Mouse (Mus musculus) hindbrain, embryonic 10.5 days (tissue): Measurements from ENCODE around the gene Poc1a. TPM values are rescaled to one million over a fixed set of nuclear protein-coding genes. Genes with fewer than 3 reads are reported as not detected.

ENCODE experiments used
- DNase-seq: peaks from one replicate; pipeline ENCODE4 v3.0.0-alpha.2; 2017; ENCODE audit warnings: low spot score
- H3K27ac ChIP-seq: fragments of 300-500 bp; sonication (generic); 2 replicates; pipeline ENCODE4 v1.5.1; 2016; ENCODE audit warnings: mild to moderate bottlenecking, moderate library complexity
- H3K27me3 ChIP-seq: fragments of 300-500 bp; sonication (generic); 2 replicates; pipeline ENCODE4 v1.6.1; 2016; ENCODE audit warnings: mild to moderate bottlenecking; ENCODE audit not compliant: poor library complexity, insufficient read depth, severe bottlenecking
- H3K36me3 ChIP-seq: fragments of 300-500 bp; sonication (generic); 2 replicates; pipeline ENCODE4 v1.6.1; 2016; ENCODE audit warnings: mild to moderate bottlenecking, moderate library complexity
- H3K4me1 ChIP-seq: fragments of 300-500 bp; sonication (generic); replicated peaks from 2 replicates; pipeline ENCODE4 v1.6.1; 2016; ENCODE audit warnings: mild to moderate bottlenecking
- H3K4me3 ChIP-seq: fragments of 300-500 bp; sonication (generic); 2 replicates; pipeline ENCODE4 v1.5.1; 2016; ENCODE audit warnings: mild to moderate bottlenecking, moderate library complexity
- H3K9me3 ChIP-seq: fragments of 300-500 bp; sonication (generic); 2 replicates; pipeline ENCODE4 v1.6.1; 2016; ENCODE audit warnings: mild to moderate bottlenecking, moderate library complexity
- WGBS: fragments of 180-500 bp; shearing (Covaris S2); methylation state at CpG from one replicate; pipeline ENCODE4 v1.1.7; 2016; 5-methylcytosine and 5-hydroxymethylcytosine counted together
- polyA plus RNA-seq: library from polyadenylated mRNA; unstranded; fragments of >200 nt; fragmentation: Nextera tagmentation; extraction: Ambion mirVana; gene quantifications from 2 replicates; pipeline ENCODE4 v1.2.1, GENCODE M21; 2016

Poc1a gene
- polyA plus RNA-seq, 1 experiment from 2014 or later = 36.7 TPM

- Histone ChIP-seq H3K27me3 (no peaks in the 10 kb centered on the region; the same call in 1 of the 2 replicates), H3K4me1 (peaks cover 36% of the 10 kb centered on the region), H3K27ac (peak overlapping the region; percentile 71), H3K36me3 (no peaks in the 10 kb centered on the region), H3K4me3 (no peak overlapping the region), H3K9me3 (no peaks in the 10 kb centered on the region)
- 75% methylated on average over 11 of the region's 11 CpGs for WGBS
- DNase-seq = no peak
Observed at GRCm38 (mm10) chr9:106392828-106393527, 112.1 kb downstream of the Poc1a start.

- no peak overlapping the region for H3K4me3 ChIP-seq
- no peaks in the 10 kb centered on the region for H3K36me3 ChIP-seq
- H3K27ac ChIP-seq = peak overlapping the region; percentile 71
- DNase-seq = no peak
- no peaks in the 10 kb centered on the region; the same call in 1 of the 2 replicates for H3K27me3 ChIP-seq
- H3K9me3 ChIP-seq = no peaks in the 10 kb centered on the region
- WGBS = 89% methylated on average over 8 of the region's 8 CpGs
- H3K4me1 ChIP-seq = peaks cover 36% of the 10 kb centered on the region
Observed at GRCm38 (mm10) chr9:106393548-106393947, 112.7 kb downstream of the Poc1a start.

DNA sequence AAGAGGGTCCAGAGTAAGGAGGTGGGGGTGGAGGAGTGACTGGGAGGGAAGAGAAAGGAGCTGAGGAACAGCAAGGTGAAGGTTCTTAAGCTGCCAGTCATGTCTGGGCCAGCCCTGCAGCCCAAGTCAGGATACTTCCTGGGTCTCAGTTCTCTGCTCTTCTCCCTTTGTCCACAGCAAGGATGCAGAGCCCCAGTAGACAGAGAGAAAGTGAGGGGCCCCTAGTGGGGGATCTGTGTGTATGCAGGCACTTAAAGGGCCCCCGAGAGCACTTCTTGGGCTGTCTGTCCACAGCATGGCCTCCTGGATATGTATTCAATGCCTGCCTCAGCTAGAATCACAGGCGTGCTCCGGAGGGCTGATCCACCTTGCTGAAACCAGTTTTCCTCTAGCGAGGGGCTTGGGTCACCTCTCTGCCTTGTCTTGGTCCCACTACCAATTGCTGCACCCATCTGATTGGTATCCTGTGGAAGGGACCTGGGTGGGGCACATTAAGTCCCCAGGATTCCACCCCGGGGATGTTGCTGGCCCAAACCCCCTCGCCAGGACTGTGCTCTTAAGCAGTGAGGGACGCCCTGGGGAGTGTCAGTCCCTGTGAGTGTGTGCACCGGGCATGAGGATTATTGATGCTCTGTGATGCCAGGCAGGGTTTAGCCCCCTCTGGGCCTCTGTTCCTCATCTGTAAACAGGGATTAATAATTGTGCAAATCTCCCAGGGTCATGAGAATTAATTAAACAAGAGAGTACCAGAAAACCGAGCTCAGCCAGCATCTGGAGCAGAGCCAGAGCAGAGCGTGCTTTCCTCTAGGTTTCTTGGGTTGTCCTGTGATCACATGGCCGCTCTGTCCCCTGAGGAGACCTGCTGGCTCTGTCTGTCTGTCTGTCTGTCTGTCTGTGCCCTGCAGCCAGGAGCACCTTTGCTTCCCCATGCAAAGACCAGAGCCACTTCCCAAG is 114.1 kb downstream of the Poc1a start:
- DNase-seq = peak; percentile 43
- Histone ChIP-seq H3K36me3 (no peaks in the 10 kb centered on the region), H3K4me1 (peaks cover 36% of the 10 kb centered on the region), H3K9me3 (no peaks in the 10 kb centered on the region), H3K27ac (peak overlapping the region; percentile 76), H3K27me3 (no peaks in the 10 kb centered on the region; the same call in 1 of the 2 replicates), H3K4me3 (no peak overlapping the region)
- 55% methylated on average over 11 of the region's 11 CpGs for WGBS

- DNase-seq = no peak
- Histone ChIP-seq H3K36me3 (no peaks in the 10 kb centered on the region), H3K4me1 (peaks cover 34% of the 10 kb centered on the region), H3K4me3 (no peak overlapping the region), H3K27me3 (no peaks in the 10 kb centered on the region; the same call in 1 of the 2 replicates), H3K27ac (peak overlapping the region; percentile 53; the same call in 1 of the 2 replicates), H3K9me3 (no peaks in the 10 kb centered on the region)
- whole genome bisulfite sequencing = 90% methylated on average over 4 of the region's 4 CpGs
Observed at GRCm38 (mm10) chr9:106397733-106398132, 116.9 kb downstream of the Poc1a start.

DNA sequence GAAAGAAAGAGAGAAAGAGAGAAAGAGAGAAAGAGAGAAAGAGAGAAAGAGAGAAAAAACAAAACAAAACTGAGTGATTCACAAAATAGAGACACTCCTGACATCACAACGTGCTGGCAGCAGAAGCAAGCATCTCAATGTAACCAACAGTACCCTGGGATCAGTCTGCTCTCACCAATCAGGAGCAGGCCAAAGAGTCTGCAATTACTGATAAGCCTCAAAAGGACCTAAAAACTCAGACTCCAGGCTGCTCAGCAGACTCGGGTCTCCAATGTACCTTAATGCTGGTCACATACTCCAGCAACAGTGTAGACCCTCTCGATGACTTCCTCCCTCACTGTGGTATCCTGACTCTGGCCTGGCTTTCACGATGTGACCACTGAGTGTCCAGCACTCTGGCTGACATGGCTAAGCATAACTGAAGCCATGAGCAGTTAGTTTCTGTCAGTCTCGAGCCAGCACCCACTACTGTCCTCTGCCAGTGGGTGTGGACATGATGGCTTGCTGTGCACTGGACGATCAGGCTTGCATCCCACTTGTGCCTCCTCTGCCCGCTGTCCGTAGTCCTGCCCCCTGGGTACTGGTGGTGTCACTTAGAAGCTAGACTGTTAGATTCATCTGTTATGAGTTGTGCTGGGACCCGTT is 117.9 kb downstream of the Poc1a start:
- H3K4me1 ChIP-seq = peaks cover 32% of the 10 kb centered on the region
- DNase-seq = no peak
- no peaks in the 10 kb centered on the region for H3K36me3 ChIP-seq
- no peaks in the 10 kb centered on the region for H3K9me3 ChIP-seq
- 83% methylated on average over 9 of the region's 9 CpGs for WGBS
- no peak overlapping the region for H3K4me3 ChIP-seq
- H3K27ac ChIP-seq = no peak overlapping the region
- no peaks in the 10 kb centered on the region for H3K27me3 ChIP-seq

DNA sequence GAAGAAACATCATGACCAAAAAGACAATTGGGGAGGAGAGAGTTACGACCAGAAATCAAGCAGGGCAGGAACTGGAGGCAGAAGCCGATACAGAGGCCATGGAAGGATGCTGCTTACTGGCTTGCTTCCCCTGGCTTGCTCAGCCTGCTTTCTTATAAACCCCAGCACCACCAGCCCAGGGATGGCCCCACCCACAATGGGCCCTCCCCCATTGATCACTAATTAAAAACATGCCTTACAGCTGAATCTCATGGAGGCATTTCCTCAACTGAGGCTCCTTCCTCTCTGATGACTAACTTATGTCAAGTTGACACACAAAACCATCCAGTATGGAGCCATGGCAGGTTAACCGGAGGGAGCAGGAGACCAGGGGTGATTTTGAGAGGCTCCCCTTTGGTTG is 118.9 kb downstream of the Poc1a start:
- no peaks in the 10 kb centered on the region for H3K36me3 ChIP-seq
- peaks cover 25% of the 10 kb centered on the region for H3K4me1 ChIP-seq
- WGBS = 80% methylated on average over 3 of the region's 3 CpGs
- no peaks in the 10 kb centered on the region for H3K27me3 ChIP-seq
- no peak overlapping the region for H3K4me3 ChIP-seq
- DNase-seq = no peak
- no peaks in the 10 kb centered on the region for H3K9me3 ChIP-seq
- no peak overlapping the region for H3K27ac ChIP-seq

Other genes starting within 250 kb of the Poc1a start
- 0.10 and 0.26 TPM in 2 replicates for gene Col6a4, start 184.3 kb upstream of the Poc1a start, polyA plus RNA-seq
- 2.9 and 4.5 TPM in 2 replicates for gene Glyctk, start 122.9 kb upstream of the Poc1a start, polyA plus RNA-seq
- gene Wdr82, start 110.1 kb upstream of the Poc1a start, polyA plus RNA-seq = 25.8 and 29.9 TPM in 2 replicates
- gene Ppm1m, start 81.3 kb upstream of the Poc1a start, polyA plus RNA-seq = 47.3 and 48.6 TPM in 2 replicates
- 65.9 and 71.3 TPM in 2 replicates for gene Twf2, start 78.0 kb upstream of the Poc1a start, polyA plus RNA-seq
- not detected in 2 replicates for gene Tlr9, start 58.5 kb upstream of the Poc1a start, polyA plus RNA-seq
- 60.4 and 78.6 TPM in 2 replicates for gene Alas1, start 32.4 kb upstream of the Poc1a start, polyA plus RNA-seq
- gene Dusp7, start 87.6 kb downstream of the Poc1a start, polyA plus RNA-seq = 16.1 and 16.6 TPM in 2 replicates
- gene Rpl29, start 148.4 kb downstream of the Poc1a start, polyA plus RNA-seq = 912 and 973 TPM in 2 replicates
- gene Acy1, start 157.3 kb downstream of the Poc1a start, polyA plus RNA-seq = 36.7 and 37.0 TPM in 2 replicates
- gene Abhd14b, start 166.4 kb downstream of the Poc1a start, polyA plus RNA-seq = 5.7 and 6.0 TPM in 2 replicates
- 39.7 and 41.9 TPM in 2 replicates for gene Abhd14a, start 166.6 kb downstream of the Poc1a start, polyA plus RNA-seq
- gene Pcbp4, start 172.2 kb downstream of the Poc1a start, polyA plus RNA-seq = 395 and 430 TPM in 2 replicates
- gene Gpr62, start 184.9 kb downstream of the Poc1a start, polyA plus RNA-seq = 0.10 and 0.17 TPM in 2 replicates
- 64.1 and 76.2 TPM in 2 replicates for gene Rrp9, start 194.9 kb downstream of the Poc1a start, polyA plus RNA-seq
- 1.6 and 1.8 TPM in 2 replicates for gene Parp3, start 195.9 kb downstream of the Poc1a start, polyA plus RNA-seq
- gene Iqcf1, start 218.9 kb downstream of the Poc1a start, polyA plus RNA-seq = not detected in 2 replicates
- gene Iqcf5, start 233.5 kb downstream of the Poc1a start, polyA plus RNA-seq = not detected in 2 replicates